Mouse (Mus musculus) ES-E14 (cell line): Measurements from ENCODE around the gene Pet117. TPM values are rescaled to one million over a fixed set of nuclear protein-coding genes. Genes with fewer than 3 reads are reported as not detected.
"Not testable (repeated sequence)": the region's sequence is repeated elsewhere in the genome, so short reads cannot be mapped to it uniquely, and the experiment has no call there.

Experiments used
- DNase-seq: peaks from one replicate; pipeline ENCODE4 v3.0.0-alpha.2; 2013; ENCODE audit warnings: low read depth, low spot score
- H3K27ac ChIP-seq: 2 replicates; pipeline ENCODE4 v1.5.1; 2012; ENCODE audit warnings: low read depth, mild to moderate bottlenecking, low read length, moderate library complexity, mixed read lengths; ENCODE audit not compliant: poor library complexity, insufficient read depth, severe bottlenecking
- H3K36me3 ChIP-seq: 2 replicates; pipeline ENCODE4 v1.6.1; 2012; ENCODE audit warnings: mild to moderate bottlenecking, low read length, moderate library complexity, mixed read lengths; ENCODE audit not compliant: control insufficient read depth, poor library complexity, insufficient read depth, severe bottlenecking
- H3K4me1 ChIP-seq, 2 experiments: fragments of 150-350 bp in 1 of 2; sonication (generic) in 1 of 2; 2 replicates each; pipeline ENCODE4 v1.6.1; 2012; ENCODE audit warnings: low read length in 2 of 2, mild to moderate bottlenecking in 1 of 2, mixed read lengths in 1 of 2; ENCODE audit not compliant: control insufficient read depth in 2 of 2, insufficient read depth in 2 of 2, poor library complexity in 1 of 2
- H3K4me3 ChIP-seq, 2 experiments: fragments of 150-350 bp in 1 of 2; sonication (generic) in 1 of 2; 2 replicates each; pipeline ENCODE4 v1.5.1; 2012; ENCODE audit warnings: low read length in 2 of 2, low read depth in 1 of 2, mild to moderate bottlenecking in 1 of 2, mixed read lengths in 1 of 2; ENCODE audit not compliant: insufficient read depth in 1 of 2, poor library complexity in 1 of 2, severe bottlenecking in 1 of 2
- H3K9ac ChIP-seq: 2 replicates; pipeline ENCODE4 v1.6.1; 2012; ENCODE audit warnings: low read depth, mild to moderate bottlenecking, low read length, mixed read lengths; ENCODE audit not compliant: poor library complexity, insufficient read depth, severe bottlenecking
- H3K9me3 ChIP-seq: fragments of 150-350 bp; sonication (generic); 2 replicates; pipeline ENCODE4 v1.6.1; 2012; ENCODE audit warnings: low read depth, mild to moderate bottlenecking, low read length; ENCODE audit not compliant: control insufficient read depth, insufficient read depth
- CHD2 ChIP-seq: IDR thresholded peaks from 2 replicates; pipeline ENCODE4 v1.6.1; 2014; ENCODE audit warnings: mild to moderate bottlenecking, low read depth, low read length, inconsistent platforms
- HCFC1 ChIP-seq: IDR thresholded peaks from 2 replicates; pipeline ENCODE4 v1.6.1; 2012; ENCODE audit warnings: low read length, inconsistent platforms, borderline replicate concordance; ENCODE audit not compliant: insufficient read depth
- MAFK ChIP-seq: IDR thresholded peaks from 2 replicates; pipeline ENCODE4 v1.6.1; 2014; ENCODE audit warnings: mild to moderate bottlenecking, low read depth, low read length, inconsistent platforms; ENCODE audit not compliant: insufficient read depth
- ZC3H11A ChIP-seq: IDR thresholded peaks from 2 replicates; pipeline ENCODE4 v1.6.1; 2012; ENCODE audit warnings: low read depth, mild to moderate bottlenecking, inconsistent platforms, low read length, borderline replicate concordance
- ZNF384 ChIP-seq: IDR thresholded peaks from 2 replicates; pipeline ENCODE4 v1.6.1; 2012; ENCODE audit warnings: low read depth, low read length, inconsistent platforms
- in situ Hi-C, 2 experiments: fragments of 600-800 bp; cut with MboI; formaldehyde crosslinking; loops; one replicate each; pipeline ENCODE4 v1.15.1; 2025; ENCODE audit warnings: low sequenced_read_pairs in 2 of 2, inconsistent platforms in 1 of 2; ENCODE audit not compliant: unreplicated experiment in 2 of 2
- total RNA-seq: library from RNA; depleted of rRNA; stranded (reverse); fragments of 300-350 nt; gene quantifications from 2 replicates; pipeline ENCODE4 v1.2.3, GENCODE M21; 2012

Pet117 gene
- total RNA-seq, 1 experiment = not detected

DNA sequence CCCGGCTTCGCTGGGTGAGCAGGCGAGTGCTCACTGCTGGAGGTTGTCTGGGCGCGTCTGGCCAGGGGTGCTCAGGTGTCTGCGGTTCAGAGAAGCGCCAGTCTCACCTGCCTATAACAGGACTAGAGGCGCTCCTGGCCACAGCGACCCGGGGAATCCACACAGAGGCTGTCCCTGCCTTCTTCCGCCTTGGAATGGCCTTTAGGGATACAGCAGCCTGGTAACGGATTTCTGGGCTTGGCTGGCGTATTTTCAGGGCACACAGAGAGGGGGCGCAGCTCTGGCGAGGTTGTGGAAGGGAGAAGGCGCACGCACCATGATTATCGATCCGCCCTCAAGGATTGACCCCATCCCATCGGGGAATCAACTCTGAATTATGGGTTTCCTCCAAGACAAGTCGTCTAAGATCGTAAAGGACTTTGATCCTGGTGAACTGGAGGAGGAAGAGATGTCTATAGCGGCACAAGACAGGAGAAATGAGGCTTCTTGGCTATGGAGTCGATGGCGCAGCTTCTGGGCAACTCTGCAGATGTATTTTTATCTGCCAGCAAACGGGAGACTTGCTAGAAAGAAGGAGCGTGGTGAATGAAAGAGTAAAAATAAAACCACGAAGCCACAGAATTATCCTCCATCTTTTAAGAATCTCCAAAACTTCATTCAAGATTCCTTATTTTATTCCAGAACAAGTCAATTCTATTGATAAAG, 35.5 kb upstream of the Pet117 start:
- H3K9ac ChIP-seq = 0 out of 2 replicates have a peak overlapping the region, but pooled peaks have one; percentile 9
- TF ChIP-seq ZC3H11A (no peak), HCFC1 (no peak), ZNF384 (no peak), MAFK (no peak), CHD2 (no peak)
- no peak overlapping the region for H3K27ac ChIP-seq
- no peaks in the 10 kb centered on the region for H3K36me3 ChIP-seq
- H3K4me1 ChIP-seq = peaks cover 2 to 8% of the 10 kb centered on the region in 2 experiments; a peak in 1 of 4 replicates
- DNase-seq = no peak
- in situ Hi-C loops = no loop called here
- H3K4me3 ChIP-seq = peak overlapping the region; percentile 34 to 58
- no peaks in the 10 kb centered on the region; the same call in 1 of the 2 replicates for H3K9me3 ChIP-seq

DNA sequence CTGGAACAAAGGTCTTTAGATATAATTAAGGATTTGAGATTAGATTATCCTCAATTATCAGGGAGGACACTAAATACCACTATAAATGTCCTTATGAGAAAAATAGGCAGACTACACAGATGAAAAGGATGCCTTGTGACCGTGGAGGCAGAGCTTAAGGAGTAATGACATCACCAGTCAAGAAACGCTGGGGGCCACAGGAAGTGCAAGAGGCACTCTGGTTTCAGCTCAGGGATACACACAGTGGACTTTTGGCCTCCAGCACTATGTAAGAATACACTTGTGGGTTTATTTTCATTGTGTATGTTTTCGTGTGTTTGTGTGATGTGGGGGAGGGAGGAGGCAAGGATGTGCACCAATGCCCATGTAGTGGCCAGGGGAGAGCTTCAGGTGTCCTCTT, 31.6 kb upstream of the Pet117 start:
- Histone ChIP-seq H3K4me1 (peaks cover 2% of the 10 kb centered on the region in 2 experiments; a peak in 1 of 4 replicates), H3K4me3 (no peak overlapping the region), H3K9ac (no peak overlapping the region; the same call in 1 of the 2 replicates), H3K9me3 (no peaks in the 10 kb centered on the region; the same call in 1 of the 2 replicates), H3K36me3 (no peaks in the 10 kb centered on the region), H3K27ac (no peak overlapping the region)
- no peak for DNase-seq
- TF ChIP-seq MAFK (no peak), CHD2 (no peak), HCFC1 (no peak), ZC3H11A (no peak), ZNF384 (no peak)
- in situ Hi-C loops = no loop called here

GRCm38 (mm10) chr2:144337701-144338100, 31.1 kb upstream of the Pet117 start:
- Histone ChIP-seq H3K27ac (no peak overlapping the region), H3K9me3 (no peaks in the 10 kb centered on the region; the same call in 1 of the 2 replicates), H3K36me3 (no peaks in the 10 kb centered on the region), H3K9ac (no peak overlapping the region; the same call in 1 of the 2 replicates), H3K4me3 (no peak overlapping the region), H3K4me1 (peaks cover under 1 to 2% of the 10 kb centered on the region in 2 experiments; a peak in 1 of 4 replicates)
- no peak for DNase-seq
- TF ChIP-seq CHD2 (no peak), MAFK (no peak), HCFC1 (no peak), ZNF384 (no peak), ZC3H11A (no peak)
- in situ Hi-C loops = no loop called here

DNA sequence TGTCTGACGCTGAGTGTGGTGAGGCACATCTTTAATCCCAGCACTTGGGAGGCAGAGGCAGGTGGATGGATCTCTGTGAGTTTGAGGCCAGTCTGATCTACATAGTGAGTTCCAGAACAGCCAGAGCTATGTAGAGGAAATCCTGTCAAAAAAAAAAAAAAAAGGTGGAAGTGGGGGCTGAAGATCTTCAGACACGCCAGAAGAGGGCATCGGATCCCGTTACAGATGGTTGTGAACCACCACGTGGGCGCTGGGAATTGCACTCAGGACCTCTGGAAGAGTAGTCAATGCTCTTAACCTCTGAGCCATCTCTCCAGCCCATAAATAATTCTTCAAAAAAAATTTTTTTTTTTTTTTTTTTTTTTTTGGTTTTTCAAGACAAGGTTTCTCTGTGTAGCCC, 30.6 kb upstream of the Pet117 start:
- H3K4me1 ChIP-seq, H3K9me3 ChIP-seq, DNase-seq, H3K36me3 ChIP-seq, H3K9ac ChIP-seq, H3K27ac ChIP-seq, in situ Hi-C loops, H3K4me3 ChIP-seq: not testable (repeated sequence)
- TF ChIP-seq ZNF384 = peak; percentile 76

DNA sequence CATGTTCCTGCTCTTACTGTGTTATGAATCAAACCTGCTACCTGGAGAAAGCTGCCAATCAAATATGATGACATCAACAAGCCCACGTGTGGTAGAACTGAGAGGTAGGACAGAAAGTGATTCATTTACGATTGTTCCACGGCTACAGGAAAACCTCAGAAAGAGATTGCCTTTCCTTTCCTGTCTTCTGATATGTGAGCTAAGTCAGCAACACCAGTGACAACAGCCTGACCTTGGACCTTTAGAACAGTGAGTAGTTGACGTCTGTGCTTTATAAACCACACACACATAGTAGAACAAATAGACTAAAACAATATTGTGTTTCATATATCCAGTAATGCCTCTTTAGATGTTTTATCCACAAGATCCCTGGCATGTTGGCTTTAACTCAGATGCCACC, 25.6 kb upstream of the Pet117 start:
- H3K27ac ChIP-seq = no peak overlapping the region
- in situ Hi-C loops = no loop called here
- H3K4me3 ChIP-seq = no peak overlapping the region
- TF ChIP-seq MAFK = no peak
- no peak for TF ChIP-seq HCFC1
- TF ChIP-seq ZC3H11A = no peak
- TF ChIP-seq CHD2 = no peak
- TF ChIP-seq ZNF384 = no peak
- DNase-seq = no peak
- no peaks in the 10 kb centered on the region for H3K4me1 ChIP-seq
- H3K36me3 ChIP-seq = no peaks in the 10 kb centered on the region
- H3K9ac ChIP-seq = no peak overlapping the region
- no peaks in the 10 kb centered on the region for H3K9me3 ChIP-seq
